Mouse (Mus musculus) mouse embryonic stem cell (cell line): ENCODE data around the gene Nedd9.
"Not testable (repeated sequence)": the region's sequence is repeated elsewhere in the genome, so short reads cannot be mapped to it uniquely, and the experiment has no call there.

Experiments
- in situ Hi-C, 2 experiments: fragments of 300-500 bp; cut with MboI; formaldehyde crosslinking; loops; 1 replicate in 1 of 2; 3 replicates in 1 of 2; pipeline ENCODE4 v1.14.3; 2019 to 2020; ENCODE audit warnings: low sequenced_read_pairs in 2 of 2, low pct_unique_long_range_greater_than_20kb in 1 of 2, mixed read lengths in 1 of 2; ENCODE audit not compliant: unreplicated experiment in 1 of 2

Gene Nedd9

DNA sequence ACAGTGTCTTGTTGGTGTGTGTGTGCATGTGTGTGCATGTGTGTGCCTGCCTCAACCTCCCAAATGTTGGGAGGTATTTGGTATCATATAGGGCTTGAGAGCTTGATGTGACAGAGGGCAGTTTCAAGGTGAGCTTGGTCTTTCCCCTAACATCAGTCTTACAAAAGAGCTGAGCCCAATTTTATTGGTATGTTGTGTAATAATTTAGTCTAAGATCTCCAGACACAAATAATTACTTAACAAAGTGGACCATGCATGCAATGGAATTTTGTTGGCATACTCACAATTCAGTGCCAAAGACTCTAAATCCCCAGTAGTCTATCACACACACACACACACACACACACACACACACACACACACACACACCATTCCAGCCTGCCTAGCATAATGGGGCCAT lies 104.5 kb downstream of the Nedd9 start:
- in situ Hi-C loops: no loop called here

DNA sequence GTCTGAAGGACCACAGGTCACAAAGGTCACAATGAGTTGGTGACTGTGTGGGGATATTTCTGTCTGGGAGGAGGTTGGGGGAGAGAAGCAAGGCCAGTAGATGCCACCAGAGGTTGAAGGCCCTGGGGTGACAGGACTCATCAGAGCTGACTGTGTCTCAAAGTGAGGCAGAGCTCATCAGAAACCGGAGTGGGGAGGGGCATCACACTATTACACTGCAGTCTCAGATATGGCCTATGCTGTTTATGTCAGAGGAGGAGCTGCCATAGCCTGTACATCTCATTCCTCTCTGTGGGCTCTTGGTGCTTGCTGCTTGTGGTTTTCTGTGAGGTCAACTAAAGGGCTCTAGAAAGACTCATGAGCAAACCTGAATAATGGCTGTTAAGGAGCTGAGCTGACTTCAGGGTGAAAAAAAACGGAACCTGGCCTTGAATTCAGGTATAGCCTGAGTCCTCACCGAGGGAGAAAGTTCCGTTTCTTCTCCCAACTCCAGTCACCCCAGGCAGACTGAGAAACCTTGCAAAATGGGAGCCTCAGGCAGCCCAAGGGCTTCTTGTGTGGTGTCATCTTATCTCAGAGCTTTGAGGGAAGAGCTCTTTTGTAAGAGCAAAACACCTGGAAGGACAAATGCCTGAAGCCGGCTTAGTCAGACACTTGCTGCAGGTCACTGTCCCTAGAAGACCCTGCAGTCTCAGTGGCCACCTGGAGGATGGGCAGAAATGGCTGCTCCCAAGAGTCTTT lies 105.2 kb downstream of the Nedd9 start:
- in situ Hi-C loops: no loop called here

DNA sequence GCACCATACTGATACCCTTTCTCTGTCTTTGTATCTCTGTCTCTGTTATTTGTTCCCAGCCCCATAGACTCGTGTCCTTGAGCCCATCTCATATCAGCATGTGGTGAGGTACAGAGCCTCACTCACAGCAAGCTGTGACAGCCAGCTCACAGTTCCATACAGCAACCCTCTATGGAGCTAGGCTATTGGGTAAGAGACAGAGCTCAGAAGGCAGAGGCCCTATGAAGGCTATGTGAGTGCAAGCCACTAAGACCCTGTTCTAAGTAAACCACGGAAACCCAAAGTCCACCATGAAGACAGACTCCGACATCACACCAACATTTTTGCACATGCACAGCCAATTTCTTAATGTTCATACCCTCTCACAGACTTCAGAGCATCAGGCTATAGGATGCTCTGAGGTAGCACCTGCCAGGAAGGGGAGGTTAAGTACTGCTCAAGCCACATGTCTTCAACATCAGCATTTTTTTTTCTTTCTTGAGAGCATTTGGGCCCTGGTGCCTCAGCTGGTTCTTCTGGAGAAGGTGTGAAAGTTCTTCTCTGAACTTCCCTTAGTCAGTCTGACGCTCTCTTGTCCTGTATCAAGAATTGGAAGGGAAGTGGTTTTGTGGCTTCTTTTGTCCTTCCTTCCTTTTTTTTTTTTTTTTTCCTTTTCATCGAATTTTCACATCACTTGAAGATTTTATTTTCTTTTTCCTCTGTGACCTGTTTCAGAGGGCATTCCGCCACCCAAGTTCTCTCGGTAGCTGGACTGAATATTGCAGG lies 105.9 kb downstream of the Nedd9 start:
- in situ Hi-C loops: no loop called here

DNA sequence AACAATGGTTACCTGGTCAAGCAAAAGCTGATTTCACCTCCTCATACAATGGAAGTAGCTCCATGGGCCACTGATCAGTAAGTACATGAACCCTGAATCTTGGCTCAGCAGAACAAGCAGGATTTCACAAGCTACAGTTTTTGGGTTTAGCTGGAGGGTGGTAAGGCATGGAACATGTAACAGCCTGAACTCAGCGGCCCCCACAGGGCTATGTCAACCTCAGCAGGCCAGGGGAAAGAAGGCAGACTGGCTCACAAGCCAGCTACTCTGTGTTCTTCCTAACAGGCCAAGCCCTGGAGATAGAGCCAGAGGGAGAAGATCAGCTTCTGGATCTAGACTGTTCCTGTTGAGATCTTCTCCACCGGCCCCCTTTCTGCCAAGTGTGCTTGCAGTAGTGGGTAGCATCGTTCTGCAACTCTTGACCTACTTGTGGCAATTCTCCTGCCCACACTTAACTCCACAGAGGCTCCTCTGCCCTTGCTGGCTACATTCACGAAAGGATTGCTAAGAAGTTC lies 107.2 kb downstream of the Nedd9 start:
- in situ Hi-C loops: no loop called here

DNA sequence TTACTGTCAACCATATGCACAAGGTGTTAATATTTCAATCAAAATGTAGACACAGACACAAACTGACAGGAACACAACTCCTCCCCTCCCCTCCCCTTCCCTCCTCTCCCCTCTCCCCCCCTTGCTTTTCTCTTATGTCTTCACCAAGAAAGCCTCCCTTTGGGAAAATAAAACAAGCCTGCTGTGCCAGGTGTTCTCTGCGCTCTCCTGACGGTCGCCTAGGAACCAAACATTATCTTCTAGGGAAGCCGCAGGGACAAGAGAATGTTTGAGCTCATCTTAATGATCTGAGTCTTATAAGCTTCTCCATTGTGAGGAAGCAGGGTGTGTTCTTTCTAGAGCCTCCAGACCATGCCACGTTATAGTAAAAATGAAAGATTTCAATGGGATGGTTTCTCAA lies 108.7 kb downstream of the Nedd9 start:
- in situ Hi-C loops: no loop called here

DNA sequence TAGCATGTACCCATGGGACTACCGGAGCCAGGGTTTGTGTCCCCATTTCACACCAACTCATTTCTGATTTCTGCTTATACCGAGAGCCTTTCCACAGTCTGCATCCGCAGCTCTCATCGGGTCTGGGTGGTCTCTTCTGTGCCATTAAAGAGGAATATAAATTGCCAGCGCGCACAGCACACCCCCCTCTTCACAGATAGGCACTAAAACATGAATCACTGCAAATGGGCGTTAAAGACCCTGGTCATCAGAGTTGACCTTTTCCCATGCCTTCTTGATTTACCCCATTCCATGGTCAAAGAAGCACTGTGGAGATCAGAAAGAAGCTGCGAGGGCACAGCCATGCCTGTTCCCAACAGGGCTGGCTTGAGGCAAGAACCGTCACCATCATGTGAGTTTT lies 109.3 kb downstream of the Nedd9 start:
- in situ Hi-C loops: no loop called here

DNA sequence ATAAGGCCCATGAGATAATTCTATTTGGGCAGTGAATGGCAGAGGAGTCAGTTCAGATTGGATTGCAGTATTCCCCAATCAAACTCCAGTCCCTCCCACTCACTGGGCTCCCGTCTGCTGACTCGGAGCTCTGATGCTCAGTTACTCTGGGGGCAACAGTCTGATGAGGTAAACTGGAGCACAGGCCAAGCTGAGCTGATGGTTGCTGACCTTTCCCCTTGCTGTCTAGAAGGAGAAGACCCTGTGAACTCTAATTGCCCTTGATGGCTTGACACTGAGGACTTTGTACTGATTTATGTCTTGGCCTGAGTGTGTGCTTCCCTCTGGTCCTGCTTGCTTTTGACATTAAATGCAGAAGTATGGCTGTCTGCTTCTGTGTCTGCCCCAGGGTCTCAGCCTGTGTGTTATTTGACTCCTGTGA lies 110.1 kb downstream of the Nedd9 start:
- in situ Hi-C loops: no loop called here

DNA sequence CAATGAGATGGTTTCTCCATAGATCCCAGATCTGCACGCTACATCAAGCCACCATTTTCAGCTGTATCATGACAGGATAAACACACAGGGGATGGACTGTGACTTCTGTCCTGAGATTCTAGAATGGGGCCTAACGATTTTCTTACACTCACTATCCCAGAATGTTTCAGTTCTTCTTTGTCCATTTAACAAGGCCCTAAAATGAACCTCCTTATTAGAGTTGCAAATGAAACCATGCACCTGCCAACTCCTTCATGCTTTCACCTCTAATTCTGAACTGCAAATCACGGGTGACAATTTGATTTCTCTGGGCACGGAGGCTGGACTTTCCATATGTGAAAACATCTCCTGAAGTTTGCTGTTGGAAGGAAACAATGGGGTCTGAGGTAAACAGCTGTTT lies 111.1 kb downstream of the Nedd9 start:
- in situ Hi-C loops: no loop called here

DNA sequence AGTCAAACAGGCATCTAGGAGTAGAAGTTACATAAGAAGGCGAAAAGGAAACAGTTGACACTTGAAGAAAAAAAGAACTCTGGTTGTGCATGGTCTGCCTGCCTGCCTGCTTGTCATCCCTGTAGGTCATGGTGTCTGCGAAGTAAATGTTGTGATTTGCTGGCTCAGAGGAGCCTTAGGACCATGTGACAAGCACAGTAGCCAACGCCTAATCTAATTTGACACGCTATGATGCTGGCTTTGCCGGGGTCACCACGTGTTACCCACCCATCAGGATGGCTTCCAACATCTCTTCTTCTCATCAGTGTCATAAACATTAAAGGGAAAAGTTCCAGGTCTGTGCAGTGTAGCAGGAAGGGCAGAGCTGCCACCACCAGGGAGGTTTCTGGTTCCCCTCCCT lies 111.5 kb downstream of the Nedd9 start:
- in situ Hi-C loops: no loop called here

DNA sequence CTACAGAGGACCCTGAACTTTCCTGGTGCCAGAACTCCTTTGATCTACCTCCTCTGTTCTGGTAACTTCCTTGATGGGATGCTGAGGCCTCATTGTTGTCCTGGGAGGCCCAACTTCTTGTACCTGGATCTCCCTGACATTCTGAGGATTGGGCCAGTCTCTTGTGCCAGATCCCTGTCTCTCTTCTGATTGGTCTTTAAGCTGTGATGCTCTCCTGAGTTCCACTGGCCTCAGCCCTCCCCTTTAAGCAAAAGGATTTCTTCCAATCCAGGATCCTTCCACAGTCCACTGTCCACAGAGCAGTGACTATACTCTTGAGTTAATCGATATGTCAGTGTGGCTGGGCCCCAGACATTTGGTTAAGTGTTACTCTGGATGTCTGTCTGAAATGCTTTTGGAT lies 112.3 kb downstream of the Nedd9 start:
- in situ Hi-C loops: no loop called here

DNA sequence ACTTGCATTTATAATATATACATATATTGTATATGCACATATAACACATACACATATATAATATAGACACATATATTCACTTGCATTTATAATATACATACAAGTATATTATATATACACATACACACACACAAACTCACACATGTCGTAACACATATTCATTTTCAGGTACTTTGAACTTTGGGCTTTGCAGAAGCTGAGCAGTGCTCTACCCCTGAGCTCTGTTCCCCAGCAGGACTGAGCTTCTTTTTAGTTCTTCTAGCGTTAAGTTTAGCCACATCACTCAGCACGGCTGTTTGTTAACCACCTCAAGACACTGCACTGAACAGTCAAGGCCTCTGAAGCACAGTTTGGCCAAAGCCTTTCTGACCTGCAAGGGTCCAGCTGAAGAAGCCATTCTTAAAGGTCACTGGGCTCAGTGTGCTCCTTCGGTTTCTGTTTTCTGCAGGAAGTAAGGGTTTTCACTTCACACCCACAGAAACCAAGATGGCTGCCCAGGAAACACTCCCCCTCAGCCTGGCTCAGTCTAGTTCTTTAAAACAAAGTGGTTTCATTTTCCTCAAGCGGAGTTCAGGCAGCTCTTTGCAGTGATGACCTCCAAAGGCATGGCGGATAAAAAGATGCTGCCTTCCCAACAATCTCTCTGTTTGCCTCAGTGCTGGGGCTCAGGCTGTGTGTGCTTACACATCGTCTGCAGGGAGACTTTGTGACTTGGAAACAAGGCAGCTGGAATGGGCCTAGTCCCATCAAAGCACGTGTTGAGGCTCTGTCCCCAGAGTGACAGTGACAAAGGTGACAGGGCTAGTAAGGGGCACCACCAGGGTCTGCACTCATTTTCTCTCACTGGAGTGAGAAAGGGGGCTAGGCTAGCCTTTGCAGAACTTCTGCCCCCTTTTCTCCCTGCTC lies 114.4 kb downstream of the Nedd9 start:
- in situ Hi-C loops: no loop called here

DNA sequence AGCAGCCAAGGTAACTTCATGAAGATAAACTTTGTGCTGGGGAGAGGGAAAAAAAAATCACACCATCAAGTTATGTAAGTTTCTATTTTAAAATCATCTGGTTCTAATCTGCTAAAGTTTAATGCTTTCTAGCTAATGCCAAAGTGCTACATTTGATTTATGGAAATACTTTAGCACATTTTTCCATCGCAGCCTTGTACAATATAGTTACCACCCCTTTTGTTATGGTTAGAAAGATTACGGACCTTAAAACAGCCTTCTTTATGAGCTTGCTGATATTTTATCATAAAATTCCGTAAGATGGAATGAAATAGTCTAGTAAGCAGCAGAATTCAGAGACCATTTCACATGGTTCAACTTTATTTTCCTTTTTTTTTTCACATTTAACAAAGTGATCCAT lies 115.6 kb downstream of the Nedd9 start:
- in situ Hi-C loops: no loop called here

DNA sequence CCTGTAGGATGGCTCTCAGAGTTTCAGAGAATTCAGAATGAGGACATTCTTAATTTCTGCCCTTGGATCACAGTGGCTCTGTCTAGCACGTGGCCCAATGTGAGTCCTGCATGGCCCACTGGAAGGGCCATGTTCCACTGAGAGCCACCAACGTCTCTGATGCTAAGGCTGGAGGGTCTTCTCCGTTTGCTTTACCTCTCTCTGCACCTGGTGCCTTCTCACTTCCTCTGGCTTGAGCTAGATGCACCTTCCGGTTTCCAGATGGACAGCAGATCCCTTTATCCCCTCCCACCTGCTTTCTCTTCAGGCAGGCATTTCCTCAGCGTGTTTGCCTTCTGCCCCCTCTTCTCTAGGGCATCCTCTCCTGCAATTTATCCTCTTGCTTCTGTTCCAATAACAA lies 118.5 kb downstream of the Nedd9 start:
- in situ Hi-C loops: no loop called here

DNA sequence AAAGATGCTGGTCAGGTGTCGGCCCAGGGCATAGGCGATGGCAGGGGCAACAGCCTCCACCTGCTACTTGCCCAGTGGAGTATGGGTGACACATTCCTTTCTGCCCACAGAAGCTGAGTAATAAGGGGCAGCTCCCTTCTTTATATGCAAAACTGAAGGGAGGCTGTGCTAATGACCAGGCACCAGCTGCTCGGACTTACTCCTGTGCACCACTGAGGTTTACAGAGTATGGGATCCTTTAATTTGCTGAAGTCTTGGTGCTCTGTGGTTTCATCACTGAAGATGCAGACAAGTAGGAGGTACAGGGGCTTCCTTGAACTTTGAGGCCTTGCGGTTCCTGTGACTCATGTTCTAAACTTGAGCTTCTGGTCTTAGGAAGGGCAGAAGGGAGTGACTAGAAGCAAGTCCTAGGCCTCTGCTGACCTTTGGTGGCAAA lies 120.0 kb downstream of the Nedd9 start:
- in situ Hi-C loops: no loop called here

DNA sequence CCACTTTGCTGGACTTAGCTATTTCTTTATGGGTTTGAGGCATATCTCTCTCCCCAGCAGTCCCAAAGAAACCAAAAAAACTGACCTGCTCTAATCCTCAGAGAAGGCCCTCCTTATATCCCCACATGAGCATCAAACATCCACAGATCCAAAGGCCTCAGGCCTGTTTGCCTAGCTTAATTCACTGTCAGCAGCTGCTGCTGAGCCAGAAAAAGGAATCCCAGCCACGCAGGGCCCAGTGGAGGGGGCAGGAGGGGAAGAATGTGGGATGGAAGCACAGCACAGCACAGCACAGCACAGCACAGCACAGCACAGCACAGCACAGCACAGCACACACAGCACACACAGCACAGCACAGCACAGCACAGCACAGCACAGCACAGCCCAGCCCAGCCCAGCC lies 120.6 kb downstream of the Nedd9 start:
- in situ Hi-C loops: not testable (repeated sequence)

DNA sequence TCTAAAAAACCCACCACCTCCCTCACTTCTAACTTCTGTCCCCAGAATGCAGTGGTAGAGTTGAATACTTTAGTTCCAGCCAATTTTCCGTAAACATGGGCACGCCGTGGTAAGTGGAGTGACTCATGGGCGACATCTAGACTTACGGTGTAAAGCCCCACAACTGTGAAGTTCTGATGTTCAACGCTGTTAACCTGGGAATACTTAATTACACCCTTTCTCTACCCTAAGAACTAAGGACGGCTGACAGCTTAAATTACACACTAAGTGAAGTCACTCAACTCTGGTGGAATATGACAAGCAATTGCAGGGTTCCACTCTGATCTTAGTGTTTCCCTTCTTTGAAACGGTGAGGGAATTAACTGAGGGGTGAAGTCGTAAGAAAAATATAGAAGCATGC lies 122.9 kb downstream of the Nedd9 start:
- in situ Hi-C loops: no loop called here

DNA sequence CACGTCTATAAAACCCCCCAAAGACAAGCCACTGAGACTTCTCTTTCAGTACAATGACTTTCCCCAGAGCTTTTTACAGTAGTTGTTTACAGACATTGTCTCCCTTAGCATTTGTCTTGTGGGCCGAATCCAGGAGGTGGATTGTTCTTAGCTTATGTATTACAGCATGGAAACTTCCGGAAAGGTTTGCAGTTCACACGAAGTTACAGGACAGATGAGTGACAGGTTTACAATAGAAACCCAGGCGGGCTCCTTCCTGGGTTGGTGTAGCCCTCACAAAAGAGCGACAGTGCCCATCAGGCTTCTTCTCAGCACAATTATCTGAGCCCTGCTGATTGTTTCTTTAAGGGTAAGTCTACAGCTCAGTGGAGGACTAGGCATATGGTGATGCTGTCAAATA lies 124.3 kb downstream of the Nedd9 start:
- in situ Hi-C loops: no loop called here

DNA sequence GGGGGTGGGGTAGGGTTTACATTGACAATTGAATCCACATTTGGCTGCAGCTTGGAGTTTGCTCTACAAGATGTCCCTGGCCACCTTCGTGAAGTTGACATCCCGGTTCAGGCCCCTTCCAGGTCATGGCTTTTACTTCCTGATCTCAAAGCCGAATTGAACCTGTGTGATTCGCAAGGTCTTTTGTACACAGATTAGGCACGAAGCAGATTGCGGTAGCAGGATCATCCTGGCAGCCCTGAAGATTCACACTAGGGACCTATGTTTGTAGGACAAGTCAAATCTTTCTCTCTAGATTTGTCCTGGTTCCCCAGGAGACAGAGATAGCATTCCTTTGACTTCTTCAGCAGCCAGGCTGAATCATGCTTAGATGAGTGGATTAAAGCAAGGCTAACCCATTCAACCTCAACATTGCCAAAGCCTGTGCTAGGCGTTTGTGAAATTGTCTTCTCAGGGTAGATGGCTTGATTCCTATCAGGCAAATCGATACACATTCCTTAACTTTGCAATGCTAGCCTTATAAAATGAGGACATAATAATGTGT lies 126.8 kb downstream of the Nedd9 start:
- in situ Hi-C loops: no loop called here
